Mouse (Mus musculus) hindbrain, embryonic 11.5 days (tissue): ENCODE results near the gene Slc25a39. TPM values are rescaled to one million over a fixed set of nuclear protein-coding genes. Genes with fewer than 3 reads are reported as not detected.

ENCODE experiments used
- ATAC-seq: fragments of 200-750 bp; cut with Nextera tagmentation; 2 replicates; pipeline ENCODE4 v1.8.0; 2017; ENCODE audit warnings: mild to moderate bottlenecking, moderate TSS enrichment, moderate library complexity; ENCODE audit not compliant: low FRiP score
- DNase-seq: peaks from one replicate; pipeline ENCODE4 v3.0.0-alpha.2; 2015; ENCODE audit warnings: low spot score
- H3K27ac ChIP-seq: fragments of 300-500 bp; sonication (generic); 2 replicates; pipeline ENCODE4 v1.5.1; 2014; ENCODE audit warnings: mild to moderate bottlenecking, low read depth, low read length
- H3K27me3 ChIP-seq: fragments of 300-500 bp; sonication (generic); 2 replicates; pipeline ENCODE4 v1.6.1; 2014; ENCODE audit warnings: mild to moderate bottlenecking, low read length, moderate library complexity, mixed read lengths; ENCODE audit not compliant: control insufficient read depth, insufficient read depth
- H3K36me3 ChIP-seq: fragments of 300-500 bp; sonication (generic); 2 replicates; pipeline ENCODE4 v1.6.1; 2014; ENCODE audit warnings: mild to moderate bottlenecking, low read length, moderate library complexity, mixed read lengths; ENCODE audit not compliant: control insufficient read depth, insufficient read depth
- H3K4me1 ChIP-seq: fragments of 300-500 bp; sonication (generic); replicated peaks from 2 replicates; pipeline ENCODE4 v1.6.1; 2014; ENCODE audit warnings: low read length, mixed read lengths; ENCODE audit not compliant: control insufficient read depth, insufficient read depth
- H3K4me2 ChIP-seq: fragments of 300-500 bp; sonication (generic); replicated peaks from 2 replicates; pipeline ENCODE4 v1.6.1; 2014; ENCODE audit warnings: mild to moderate bottlenecking, low read depth, low read length
- H3K4me3 ChIP-seq: fragments of 300-500 bp; sonication (generic); 2 replicates; pipeline ENCODE4 v1.5.1; 2014; ENCODE audit warnings: low read depth, low read length
- H3K9ac ChIP-seq: fragments of 300-500 bp; sonication (generic); 2 replicates; pipeline ENCODE4 v1.6.1; 2014; ENCODE audit warnings: low read depth, low read length
- H3K9me3 ChIP-seq: fragments of 300-500 bp; sonication (generic); 2 replicates; pipeline ENCODE4 v1.6.1; 2016; ENCODE audit warnings: low read length; ENCODE audit not compliant: control insufficient read depth
- WGBS: fragments of 180-500 bp; shearing (Covaris S2); extraction: QIAGEN DNeasy Blood & Tissue Kit; methylation state at CpG from one replicate; pipeline ENCODE4 v1.1.7; 2014; 5-methylcytosine and 5-hydroxymethylcytosine counted together
- polyA plus RNA-seq: library from polyadenylated mRNA; unstranded; fragments of >200 nt; fragmentation: Nextera tagmentation; extraction: Ambion mirVana; gene quantifications from 2 replicates; pipeline ENCODE4 v1.2.1, GENCODE M21; 2014

The Slc25a39 gene
- polyA plus RNA-seq, 1 experiment from 2014 or later, result 152 TPM

- Histone ChIP-seq H3K9ac (no peak overlapping the region), H3K4me3 (no peak overlapping the region), H3K27ac (no peak overlapping the region), H3K4me1 (peaks cover 16% of the 10 kb centered on the region), H3K4me2 (no peak overlapping the region), H3K9me3 (no peaks in the 10 kb centered on the region), H3K27me3 (peaks cover 4% of the 10 kb centered on the region), H3K36me3 (peaks cover 6% of the 10 kb centered on the region; the same call in 1 of the 2 replicates)
- ATAC-seq (no peak), DNase-seq (no peak)
- 79% methylated on average over 14 of the region's 14 CpGs for WGBS
These were observed 31.6 kb upstream of the Slc25a39 start for GRCm38 (mm10) chr11:102439093-102440082.

GRCm38 (mm10) chr11:102438212-102439092 is 30.7 kb upstream of the Slc25a39 start:
- H3K4me1 ChIP-seq, result peaks cover 16% of the 10 kb centered on the region
- H3K9me3 ChIP-seq, result no peaks in the 10 kb centered on the region
- 10% methylated on average over 72 of the region's 77 CpGs for WGBS
- peaks cover 4% of the 10 kb centered on the region for H3K27me3 ChIP-seq
- H3K4me3 ChIP-seq, result peak overlapping the region; percentile 25
- H3K9ac ChIP-seq, result peak overlapping the region; percentile 52
- ATAC-seq, result peak; percentile 41; the same call in 1 of the 2 replicates
- no peak overlapping the region for H3K27ac ChIP-seq
- peak overlapping the region; percentile 64 for H3K4me2 ChIP-seq
- DNase-seq, result peak; percentile 96
- H3K36me3 ChIP-seq, result peaks cover 6% of the 10 kb centered on the region; the same call in 1 of the 2 replicates

GRCm38 (mm10) chr11:102437120-102438061 is 29.6 kb upstream of the Slc25a39 start:
- peaks cover 6% of the 10 kb centered on the region; the same call in 1 of the 2 replicates for H3K36me3 ChIP-seq
- peak overlapping the region; percentile 25 for H3K4me3 ChIP-seq
- H3K9ac ChIP-seq, result peak overlapping the region; percentile 52
- no peaks in the 10 kb centered on the region for H3K9me3 ChIP-seq
- DNase-seq, result peak; percentile 72
- ATAC-seq, result peak; percentile 50
- H3K4me2 ChIP-seq, result peak overlapping the region; percentile 64
- peak overlapping the region; percentile 67 for H3K27ac ChIP-seq
- H3K27me3 ChIP-seq, result peaks cover 4% of the 10 kb centered on the region
- WGBS, result 2% methylated on average over 85 of the region's 87 CpGs
- peaks cover 16% of the 10 kb centered on the region for H3K4me1 ChIP-seq

- Histone ChIP-seq H3K36me3 (0 out of 2 replicates have a peak, but pooled peaks cover 3% of the 10 kb centered on the region), H3K4me3 (no peak overlapping the region), H3K27me3 (peaks cover 4% of the 10 kb centered on the region), H3K4me2 (no peak overlapping the region), H3K9ac (no peak overlapping the region), H3K9me3 (no peaks in the 10 kb centered on the region), H3K4me1 (peaks cover 16% of the 10 kb centered on the region), H3K27ac (no peak overlapping the region)
- ATAC-seq, result no peak
- DNase-seq, result no peak
- WGBS, result 88% methylated on average over 10 of the region's 10 CpGs
These were observed 28.7 kb upstream of the Slc25a39 start for GRCm38 (mm10) chr11:102436471-102436790.

- Histone ChIP-seq H3K4me1 (peaks cover 16% of the 10 kb centered on the region), H3K27ac (no peak overlapping the region), H3K9ac (no peak overlapping the region), H3K4me2 (no peak overlapping the region), H3K4me3 (no peak overlapping the region), H3K9me3 (no peaks in the 10 kb centered on the region), H3K27me3 (peaks cover 4% of the 10 kb centered on the region), H3K36me3 (0 out of 2 replicates have a peak, but pooled peaks cover 3% of the 10 kb centered on the region)
- ATAC-seq (no peak), DNase-seq (no peak)
- 94% methylated on average over 18 of the region's 18 CpGs for WGBS
These were observed 28.2 kb upstream of the Slc25a39 start for GRCm38 (mm10) chr11:102435754-102436470.

GRCm38 (mm10) chr11:102434816-102435705 is 27.3 kb upstream of the Slc25a39 start:
- Histone ChIP-seq H3K27me3 (peaks cover 4% of the 10 kb centered on the region), H3K4me3 (no peak overlapping the region), H3K27ac (no peak overlapping the region), H3K4me1 (peaks cover 18% of the 10 kb centered on the region), H3K9ac (no peak overlapping the region), H3K9me3 (no peaks in the 10 kb centered on the region), H3K4me2 (no peak overlapping the region), H3K36me3 (0 out of 2 replicates have a peak, but pooled peaks cover 3% of the 10 kb centered on the region)
- ATAC-seq, result no peak
- no peak for DNase-seq
- WGBS, result 92% methylated on average over 11 of the region's 11 CpGs

GRCm38 (mm10) chr11:102434406-102434805 is 26.7 kb upstream of the Slc25a39 start:
- ATAC-seq (peak; percentile 32; the same call in 1 of the 2 replicates), DNase-seq (peak; percentile 96)
- Histone ChIP-seq H3K4me2 (no peak overlapping the region), H3K27ac (no peak overlapping the region), H3K27me3 (peaks cover 3% of the 10 kb centered on the region), H3K9me3 (no peaks in the 10 kb centered on the region), H3K4me1 (peaks cover 22% of the 10 kb centered on the region), H3K4me3 (no peak overlapping the region), H3K9ac (no peak overlapping the region), H3K36me3 (no peaks in the 10 kb centered on the region)
- 8% methylated on average over 7 of the region's 7 CpGs for WGBS
